Mouse (Mus musculus) splenic B cell, adult 2 months (primary cell): ENCODE measurements around the gene Olfr1392.

Experiments used
- DNase-seq: peaks from one replicate; pipeline ENCODE4 v3.0.0-alpha.2; 2011; ENCODE audit warnings: low read depth, low spot score
- H3K27me3 ChIP-seq: 2 replicates; pipeline ENCODE4 v1.6.1; 2012; ENCODE audit warnings: mild to moderate bottlenecking, low read length, moderate library complexity, mixed read lengths; ENCODE audit not compliant: control insufficient read depth, poor library complexity, insufficient read depth, severe bottlenecking
- H3K36me3 ChIP-seq: 2 replicates; pipeline ENCODE4 v1.6.1; 2012; ENCODE audit warnings: mild to moderate bottlenecking, low read length, moderate library complexity, mixed read lengths; ENCODE audit not compliant: control insufficient read depth, poor library complexity, insufficient read depth, severe bottlenecking

The Olfr1392 gene

GRCm38 (mm10) chr11:49326726-49327125 is 41.6 kb downstream of the Olfr1392 start:
- DNase-seq = no peak
- no peaks in the 10 kb centered on the region for H3K36me3 ChIP-seq
- no peaks in the 10 kb centered on the region for H3K27me3 ChIP-seq

DNA sequence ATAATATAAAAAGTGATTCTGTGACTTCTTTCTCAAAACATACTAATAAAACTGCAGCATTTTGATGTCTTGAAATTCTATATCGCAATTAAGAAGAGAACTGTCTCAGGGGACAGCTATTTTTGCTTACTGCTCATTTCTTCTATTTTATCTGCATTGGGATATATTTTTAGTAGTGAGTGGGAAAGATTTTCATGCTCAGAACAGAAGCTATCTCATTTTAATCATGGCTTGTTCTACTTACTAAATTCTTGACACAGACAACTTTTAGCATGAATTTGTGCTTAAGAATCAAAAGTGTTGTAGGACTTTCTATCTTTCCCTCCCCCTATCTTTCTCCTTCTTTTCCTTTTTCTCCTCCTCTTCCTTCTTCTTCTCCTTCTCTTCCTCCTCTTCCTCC is 44.6 kb downstream of the Olfr1392 start:
- no peak for DNase-seq
- Histone ChIP-seq H3K27me3 (no peaks in the 10 kb centered on the region), H3K36me3 (no peaks in the 10 kb centered on the region)

- DNase-seq = no peak
- no peaks in the 10 kb centered on the region for H3K27me3 ChIP-seq
- no peaks in the 10 kb centered on the region for H3K36me3 ChIP-seq
These were observed 49.8 kb downstream of the Olfr1392 start, which contains the start of gene Olfr1390 for GRCm38 (mm10) chr11:49334888-49335287. Gene Olfr1390 (plus strand): TSS chr11:49335188.

DNA sequence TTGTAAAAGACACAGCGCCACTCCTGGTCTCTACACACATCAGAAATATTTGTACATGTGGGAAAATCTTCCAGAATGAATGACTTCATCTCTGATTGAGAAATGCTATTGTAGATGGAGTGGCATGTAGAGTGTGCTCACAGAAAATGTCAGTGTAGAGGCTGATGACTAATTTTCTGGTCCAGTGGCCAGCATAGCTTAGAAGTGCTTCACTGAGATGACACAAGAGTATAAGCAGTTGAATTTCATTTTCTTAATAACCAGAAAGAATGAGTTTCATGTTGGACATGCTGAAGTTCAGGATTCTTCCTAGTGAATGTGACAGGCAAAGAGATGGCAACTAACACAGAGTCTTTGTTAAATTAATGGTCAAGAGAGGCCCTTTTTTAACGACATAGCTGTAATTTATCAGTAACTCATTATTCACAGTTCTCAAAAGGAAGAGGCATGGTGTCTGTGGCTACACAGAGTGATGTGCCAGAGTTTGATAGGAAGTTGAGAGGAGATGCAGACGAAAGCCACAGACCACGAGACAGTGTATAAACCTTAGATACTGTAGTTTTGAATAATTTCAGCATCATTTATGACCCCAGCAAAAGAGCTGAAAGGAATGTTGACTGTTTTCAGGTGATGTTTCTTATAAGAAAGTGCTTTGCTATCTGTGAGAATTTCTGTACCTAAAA is 52.2 kb downstream of the Olfr1392 start:
- no peak for DNase-seq
- no peaks in the 10 kb centered on the region for H3K36me3 ChIP-seq
- no peaks in the 10 kb centered on the region for H3K27me3 ChIP-seq
